Mouse (Mus musculus) adrenal gland, postnatal 10 days (tissue): ENCODE results near the gene Fgfr1op. TPM values are rescaled to one million over a fixed set of nuclear protein-coding genes. Genes with fewer than 3 reads are reported as not detected.
"Not testable (repeated sequence)": the region's sequence is repeated elsewhere in the genome, so short reads cannot be mapped to it uniquely, and the experiment has no call there.

Experiments used
- DNase-seq: peaks from one replicate; pipeline ENCODE4 v3.0.0; 2021; ENCODE audit warnings: mixed read lengths
- long read RNA-seq, 2 experiments: library from polyadenylated mRNA; stranded (forward); transcript quantifications; one replicate each; pipeline ENCODE4 v2.0.0; 2021
- total RNA-seq, 2 experiments: library from RNA; stranded (reverse); gene quantifications; 2 replicates each; pipeline ENCODE4 v1.2.3; 2021

The Fgfr1op gene
- 10 to 100 TPM; 14.2 to 22.8 TPM for total RNA-seq
- long read RNA-seq, experiment 1, transcript Fgfr1op-202 (13 exons, 3,505 nt), result minor isoform, 8 of 40 reads
- long read RNA-seq, experiment 1, transcript Fgfr1op-201 (12 exons, 3,077 nt), result major isoform, 23 of 40 reads
- long read RNA-seq, experiment 1, partial matches to known transcripts, result 5 of 40 reads
- long read RNA-seq, experiment 1, other reads (novel, unspliced or antisense), result 4 of 40 reads
- long read RNA-seq, experiment 2, transcript Fgfr1op-201 (12 exons, 3,077 nt), result major isoform, 17 of 23 reads
- long read RNA-seq, experiment 2, partial matches to known transcripts, result 0 of 23 reads
- long read RNA-seq, experiment 2, other reads (novel, unspliced or antisense), result 3 of 23 reads

DNA sequence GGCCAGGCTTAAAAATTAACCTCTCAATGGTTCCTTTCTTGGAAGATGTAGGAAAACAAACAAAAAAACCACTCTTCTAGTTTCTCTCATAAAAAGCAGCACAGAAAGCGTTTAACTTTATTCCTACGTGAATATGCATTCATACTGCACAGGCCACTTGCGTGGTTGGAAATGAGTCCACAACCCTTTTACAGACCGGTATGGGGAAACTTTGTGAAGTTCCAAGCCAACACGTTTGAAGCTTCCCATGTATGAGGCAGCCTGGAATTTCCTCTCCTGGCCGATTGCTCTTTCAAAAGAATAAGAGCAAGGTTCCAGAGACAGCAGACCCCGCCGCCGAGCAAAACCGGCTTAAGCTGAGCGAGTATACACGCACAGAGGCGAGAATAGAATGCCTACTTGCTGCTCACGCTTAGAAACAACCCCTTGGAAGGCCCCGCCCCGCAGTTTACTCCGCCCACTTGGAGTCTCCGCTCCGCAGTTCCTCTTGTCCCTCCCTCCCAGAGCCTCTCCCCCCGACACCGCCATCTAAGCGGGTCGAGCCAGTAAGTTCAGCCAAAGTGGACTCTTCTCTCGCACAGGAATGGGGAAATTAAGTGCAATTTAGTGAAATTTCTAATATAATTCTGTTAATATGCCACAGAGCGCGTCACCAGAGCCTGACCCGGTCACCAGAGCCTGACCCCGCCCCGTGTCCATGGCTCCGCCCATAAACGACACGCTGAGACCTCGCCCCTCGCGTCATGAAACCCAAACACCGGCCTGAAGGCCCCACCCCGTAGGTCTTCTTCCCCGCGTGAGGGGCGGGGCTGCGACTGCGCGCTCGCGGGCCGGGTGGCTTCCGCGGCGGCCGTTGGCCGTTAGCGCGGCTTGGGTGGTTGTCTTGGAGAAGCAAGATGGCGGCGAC is at the start of gene Fgfr1op:
Fgfr1op (plus strand) TSS at position 801 of the 907 bp plus-strand sequence.
- peak; percentile 41 for DNase-seq

DNA sequence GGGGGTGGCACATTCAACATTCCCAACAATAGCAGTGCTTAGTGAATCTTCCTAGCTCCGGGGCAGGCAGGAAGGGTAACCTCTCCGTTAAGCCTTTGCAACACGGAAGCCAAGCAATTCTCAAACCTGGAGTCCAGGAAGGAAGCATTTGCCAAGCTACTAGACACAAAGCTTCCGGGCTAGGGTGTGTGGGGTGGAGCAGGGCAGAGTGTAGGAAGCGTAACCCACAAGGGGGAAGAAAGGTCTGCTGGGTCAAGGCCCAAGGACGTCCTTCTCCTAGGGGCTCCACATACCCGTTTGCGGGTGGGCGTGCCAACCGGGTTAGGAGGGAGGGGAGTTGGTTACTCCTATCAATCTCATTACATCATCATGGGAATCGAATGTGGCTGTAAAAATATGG is 48.9 kb upstream of the Fgfr1op start:
- peak; percentile 22 for DNase-seq

DNA sequence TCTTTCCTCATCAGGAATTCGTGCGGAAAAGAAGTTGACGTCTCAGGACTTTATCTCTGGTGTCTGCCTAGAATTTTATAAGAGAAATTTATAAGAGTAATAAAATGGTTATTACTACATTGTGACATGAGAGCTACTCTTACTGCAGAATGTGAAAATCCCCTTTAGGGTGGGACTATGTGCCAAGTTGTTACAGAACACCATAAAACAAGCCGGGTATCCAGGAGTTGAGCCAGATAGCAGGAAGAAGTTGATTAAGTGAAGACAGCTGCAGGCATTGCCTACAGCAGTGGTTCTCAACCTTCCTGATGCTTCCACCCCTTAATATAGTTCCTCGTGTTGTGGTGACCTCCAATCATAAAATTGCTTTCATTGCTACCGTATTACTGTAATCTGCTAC is 48.4 kb upstream of the Fgfr1op start:
- not testable (repeated sequence) for DNase-seq

DNA sequence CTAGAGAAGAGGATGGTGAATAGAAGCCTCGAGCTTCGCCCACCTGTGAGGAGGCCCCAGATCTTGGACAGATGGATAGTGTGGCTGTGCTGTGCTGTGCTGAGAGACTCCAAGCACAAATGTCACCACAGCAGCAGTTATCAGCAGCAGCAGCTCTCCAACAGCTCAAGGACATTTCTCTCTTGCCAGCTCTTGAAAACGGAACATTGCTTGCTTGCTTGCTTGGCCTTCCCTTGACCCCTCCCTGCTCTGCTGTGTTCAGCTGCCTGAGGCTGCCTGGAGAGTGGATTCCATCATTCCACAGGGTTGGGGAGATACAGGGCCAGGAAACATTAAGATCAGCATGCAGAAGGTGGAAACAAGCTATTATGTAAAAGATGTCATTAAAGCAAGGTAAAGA is 42.3 kb upstream of the Fgfr1op start:
- not testable (repeated sequence) for DNase-seq

DNA sequence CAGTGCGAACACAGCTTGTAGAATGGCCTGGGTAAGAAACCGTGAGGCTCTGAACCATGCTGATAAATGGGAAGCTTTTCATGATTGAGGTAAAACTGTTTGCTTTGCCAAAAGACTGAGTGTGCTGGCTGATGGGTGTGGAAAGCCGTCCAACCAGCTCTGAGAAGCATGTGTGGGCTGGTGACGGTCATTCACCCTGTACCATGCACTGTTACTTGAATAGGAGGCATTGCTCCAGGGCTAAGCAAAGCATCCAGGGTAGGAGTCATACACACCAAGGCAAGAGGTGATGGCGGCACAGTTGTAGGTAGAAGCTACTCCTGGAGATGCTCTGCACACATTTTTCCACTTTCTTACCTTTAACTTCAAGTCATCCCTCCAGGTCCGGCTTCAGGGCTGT is 40.7 kb upstream of the Fgfr1op start:
- DNase-seq, result not testable (repeated sequence)

DNA sequence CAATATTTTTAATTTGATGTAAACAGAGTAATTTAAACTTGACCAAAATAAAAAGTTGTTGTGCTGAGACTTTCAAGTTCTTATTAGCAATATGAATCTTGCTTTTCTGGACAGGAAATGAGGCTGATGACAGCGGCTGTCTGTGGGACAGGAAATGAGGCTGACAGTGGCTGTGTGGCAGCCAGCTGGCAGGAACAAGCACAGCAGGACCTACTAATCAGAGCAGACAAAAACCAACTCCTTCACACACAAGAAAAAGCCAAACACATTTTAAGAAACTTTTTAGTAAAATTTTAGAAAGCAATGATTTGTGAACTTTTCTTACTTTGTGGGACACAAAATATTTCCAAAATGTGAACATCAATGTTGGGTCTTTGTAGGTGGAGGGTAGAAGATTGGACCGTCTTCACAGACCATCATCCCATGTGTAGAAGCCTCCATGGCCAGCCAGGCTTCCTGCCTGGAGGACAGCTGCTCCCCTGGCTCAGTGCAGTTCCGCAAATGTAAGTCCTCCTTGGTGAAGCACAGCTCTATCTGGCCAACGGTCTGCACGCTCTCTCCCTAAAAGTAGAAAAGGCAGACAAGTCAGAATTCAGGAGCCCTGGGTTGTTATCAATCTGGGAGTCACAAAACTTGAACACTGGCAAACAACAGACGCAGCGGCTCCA is 36.8 kb upstream of the Fgfr1op start:
- DNase-seq, result not testable (repeated sequence)

DNA sequence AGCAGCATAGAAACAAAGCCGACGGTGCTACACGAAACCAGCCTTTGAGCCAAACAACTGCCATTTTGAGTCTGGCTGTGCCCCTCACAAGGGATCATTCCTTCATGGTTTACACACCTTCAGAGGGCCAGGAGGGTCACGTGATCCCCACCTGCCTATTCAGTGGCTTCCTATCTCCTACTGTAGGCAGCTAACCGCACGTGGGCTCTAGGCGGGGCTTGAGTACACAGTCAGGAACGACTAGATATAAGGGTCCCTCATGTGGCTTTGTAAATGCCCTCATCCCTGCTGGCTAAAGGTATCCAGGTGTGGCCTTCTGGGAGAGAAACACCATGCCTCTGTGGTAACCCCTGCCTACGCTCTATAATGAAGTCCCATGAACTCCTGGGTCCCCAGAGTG is 35.7 kb upstream of the Fgfr1op start:
- DNase-seq, result not testable (repeated sequence)

DNA sequence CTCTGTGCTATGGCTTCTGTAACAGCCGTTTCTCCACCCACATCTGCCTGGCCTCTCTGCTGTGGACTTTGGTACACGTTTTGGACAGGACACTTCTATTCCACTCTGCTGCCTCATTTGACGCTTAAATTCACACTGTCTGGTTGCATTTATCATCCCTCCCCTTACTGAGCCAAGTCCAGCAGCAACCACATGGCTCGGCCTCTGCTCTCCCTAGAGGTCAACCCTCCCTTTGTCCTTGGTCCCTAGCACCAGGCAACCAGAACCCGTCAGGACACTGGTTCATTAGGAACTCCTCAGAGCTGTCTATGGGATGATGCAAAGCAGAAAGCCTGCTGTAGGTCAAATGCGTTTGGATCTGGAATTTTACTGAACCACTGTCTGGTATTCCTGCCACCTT is 34.5 kb upstream of the Fgfr1op start:
- not testable (repeated sequence) for DNase-seq

DNA sequence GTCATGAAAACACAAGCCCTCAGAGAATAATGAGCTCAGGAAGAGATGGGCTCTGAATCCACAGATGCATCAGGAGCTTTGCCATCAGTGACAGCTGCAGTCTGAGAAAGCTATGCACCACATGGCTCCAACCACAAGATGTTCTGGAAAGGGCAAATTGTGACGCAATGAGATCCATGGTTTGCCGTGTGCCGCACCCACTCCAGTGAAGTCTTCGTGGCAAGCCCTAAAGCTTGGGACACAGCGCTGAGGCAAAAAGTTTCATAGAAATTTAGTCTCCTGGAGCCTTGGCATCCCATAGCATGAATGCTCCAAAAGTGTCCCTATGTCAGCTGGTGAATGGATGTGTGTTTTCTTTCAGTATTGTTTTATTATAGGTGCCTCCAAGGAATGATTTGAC is 27.2 kb upstream of the Fgfr1op start:
- not testable (repeated sequence) for DNase-seq

DNA sequence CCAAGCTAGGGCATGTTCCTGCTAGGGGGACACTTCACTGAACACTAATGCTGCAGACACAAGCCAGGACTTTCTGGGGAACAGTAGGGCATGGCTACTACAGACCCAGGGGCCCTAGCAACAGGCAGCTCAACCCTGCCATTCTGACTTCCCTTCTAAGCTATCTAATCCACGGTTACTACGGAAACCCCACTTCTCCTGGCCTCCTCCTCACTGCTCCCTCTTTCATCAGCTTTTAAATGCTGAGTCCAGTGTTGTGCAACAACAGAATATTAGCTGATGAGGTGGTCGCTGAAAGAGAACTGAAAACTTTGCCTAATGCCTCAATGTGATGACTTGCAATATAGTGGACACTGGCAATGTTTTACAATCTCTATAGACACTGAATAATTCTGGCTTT is 25.1 kb upstream of the Fgfr1op start:
- DNase-seq, result not testable (repeated sequence)

DNA sequence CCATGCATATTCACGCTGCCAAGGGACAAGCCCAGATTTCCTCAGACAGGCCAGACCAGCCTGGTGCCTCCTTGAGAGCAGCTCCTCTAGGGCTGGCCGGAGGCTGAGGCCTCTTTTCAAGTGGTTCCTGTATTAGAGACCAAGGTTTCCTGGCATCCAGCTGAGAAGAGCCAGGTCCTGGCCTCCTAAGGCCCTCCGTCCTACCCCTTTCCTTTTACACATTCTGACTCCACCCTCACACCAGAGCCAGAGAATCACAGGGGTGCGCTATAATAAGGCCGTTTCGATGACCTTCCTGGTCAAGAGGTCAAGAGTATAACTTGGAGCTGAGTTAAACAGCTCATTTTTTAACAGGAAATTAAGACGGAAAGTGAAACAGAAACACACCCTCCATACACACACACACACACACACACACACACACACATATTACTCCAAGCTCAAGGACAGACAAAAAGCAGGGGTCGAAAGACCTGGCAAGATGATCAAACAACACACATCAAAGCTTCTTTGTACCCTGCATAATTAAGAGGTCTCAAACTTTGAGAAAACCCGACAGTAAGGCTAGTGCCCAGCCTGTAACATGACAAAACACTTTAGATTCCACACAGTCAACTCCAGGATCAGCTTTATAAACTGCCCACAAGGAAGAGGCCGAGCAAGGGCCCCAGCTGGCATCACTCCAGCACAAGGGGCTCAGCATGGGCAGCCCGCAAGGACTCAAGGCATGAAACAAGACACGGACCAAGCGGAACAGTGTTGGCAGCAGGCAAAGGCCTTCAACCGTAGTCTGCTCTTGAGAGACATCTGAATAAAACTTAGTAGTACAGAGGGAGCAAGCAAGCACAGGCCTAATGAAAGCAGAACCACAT is 21.3 kb upstream of the Fgfr1op start:
- peak; percentile 34 for DNase-seq

DNA sequence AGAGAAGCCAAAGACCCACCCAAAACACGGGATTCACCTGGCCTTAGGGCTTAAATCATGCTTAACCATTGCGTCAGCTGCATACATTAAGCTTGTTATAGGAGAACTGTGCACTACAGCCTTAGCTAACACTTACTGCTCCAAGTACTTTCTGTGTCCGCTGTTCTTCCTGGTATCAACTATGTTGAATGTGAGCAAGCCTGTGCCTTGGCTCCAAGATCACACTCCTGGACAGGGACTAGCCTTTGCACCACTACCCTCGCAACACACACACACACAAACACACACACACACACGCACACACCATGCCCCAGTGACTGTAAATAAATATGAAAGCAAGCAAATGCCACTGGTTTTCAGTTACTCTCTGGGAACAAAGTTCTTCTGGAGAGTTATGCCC is 18.4 kb upstream of the Fgfr1op start:
- DNase-seq, result not testable (repeated sequence)

DNA sequence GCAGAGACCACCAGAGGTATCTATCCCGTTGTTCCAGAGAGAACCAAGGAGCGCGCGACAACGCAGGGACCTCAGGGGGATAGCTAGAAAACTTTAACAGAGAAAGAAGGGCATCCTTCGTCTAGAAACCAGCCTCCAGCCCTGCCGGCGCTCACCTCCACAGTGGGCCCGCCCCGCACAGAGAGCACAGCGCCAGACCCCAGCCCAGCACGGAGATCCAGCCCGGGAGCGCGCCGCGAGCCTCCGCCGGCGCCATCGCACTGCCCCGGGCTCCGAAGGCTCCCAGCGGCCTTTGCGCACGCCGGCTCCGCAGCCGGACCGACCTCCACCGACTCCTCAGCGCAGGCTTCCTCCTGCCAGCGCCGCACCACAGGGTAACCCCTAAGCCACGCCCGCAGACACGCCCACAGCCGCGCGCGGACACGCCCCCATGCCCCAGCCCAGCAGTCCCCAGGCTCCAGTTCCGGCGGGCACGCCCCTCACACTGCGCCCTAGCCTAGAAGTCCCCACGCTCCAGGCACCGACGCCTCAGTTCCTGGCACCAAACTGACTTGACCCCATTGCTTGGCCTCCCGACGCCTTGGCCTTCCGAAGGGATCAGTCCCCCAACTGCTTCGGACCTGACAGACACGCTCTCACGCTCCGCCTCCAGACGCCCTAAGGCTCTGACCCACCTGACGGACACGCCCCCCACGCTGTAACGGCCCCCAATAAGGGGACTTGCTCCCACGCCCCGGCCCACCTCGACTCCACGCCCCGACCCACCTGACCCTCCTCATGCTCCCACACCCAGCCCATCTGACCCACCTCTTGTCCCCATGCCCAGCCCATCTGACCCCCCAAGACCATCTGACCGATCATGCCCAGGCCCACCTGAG is 17.6 kb upstream of the Fgfr1op start, which contains the start of the genes Gm49673 and Rnaset2a:
Gm49673 (minus strand) TSS at position 350 of the 878 bp plus-strand sequence.
Rnaset2a (minus strand) TSS at position 659 of the 878 bp plus-strand sequence.
- peak; percentile 43 for DNase-seq

DNA sequence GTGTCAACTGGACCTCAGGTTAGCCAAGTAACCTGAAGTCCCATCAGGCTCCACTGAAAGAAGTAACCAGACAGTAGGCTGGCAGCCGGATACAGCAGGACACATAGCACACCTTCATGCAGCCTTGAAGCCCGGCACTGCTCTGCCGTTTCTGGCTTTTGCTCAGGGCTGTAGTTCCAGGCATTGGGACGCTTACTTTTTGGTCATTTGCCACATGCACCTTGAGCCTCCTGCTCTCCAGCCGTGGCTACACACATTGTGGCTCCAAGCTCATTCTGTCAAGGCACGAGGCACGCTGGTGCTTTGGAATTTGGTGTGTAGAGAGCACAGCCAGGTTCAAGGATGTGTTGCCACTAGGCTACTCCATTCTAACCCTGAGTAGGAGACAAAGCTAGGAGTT is 10.3 kb upstream of the Fgfr1op start:
- DNase-seq, result not testable (repeated sequence)

DNA sequence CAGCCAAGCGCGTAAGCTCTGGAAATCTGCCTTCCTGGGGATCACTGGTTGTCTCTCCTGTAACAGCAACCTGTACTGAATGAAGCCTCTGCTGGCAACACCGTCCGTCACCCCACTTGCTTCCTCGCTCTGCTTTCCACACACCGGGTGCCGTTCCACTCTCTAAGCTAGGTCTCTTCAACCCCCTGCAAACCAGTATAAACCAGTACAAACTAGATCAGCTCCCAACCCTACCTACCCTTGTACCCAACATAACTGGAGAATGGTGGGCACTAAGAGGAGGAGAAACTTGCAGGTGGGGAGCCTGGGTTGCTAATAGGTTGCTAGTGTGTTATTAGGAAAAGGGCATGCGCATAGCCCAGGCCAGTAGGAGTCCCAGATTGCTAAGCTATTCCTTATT is 9.3 kb upstream of the Fgfr1op start:
- DNase-seq, result not testable (repeated sequence)

DNA sequence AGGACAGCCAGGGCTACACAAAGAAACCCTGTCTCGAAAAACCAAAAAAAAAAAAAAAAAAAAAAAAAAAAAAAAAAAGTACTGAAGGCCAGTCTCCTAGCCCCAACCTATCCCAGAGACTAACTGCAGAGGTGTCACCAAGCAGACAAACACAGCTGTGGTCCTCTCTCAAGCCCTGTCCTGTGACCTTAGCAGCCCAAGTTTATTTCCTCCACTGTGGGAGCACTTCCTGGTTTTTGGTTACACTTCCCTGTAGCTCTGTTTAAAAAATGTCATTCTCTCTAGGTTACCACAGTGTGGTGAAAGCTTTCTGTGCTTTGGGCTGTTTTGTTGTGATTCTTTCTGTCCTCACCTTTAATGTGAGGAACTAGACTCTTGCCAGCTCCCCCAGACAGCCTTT is 6.7 kb upstream of the Fgfr1op start:
- DNase-seq, result not testable (repeated sequence)

DNA sequence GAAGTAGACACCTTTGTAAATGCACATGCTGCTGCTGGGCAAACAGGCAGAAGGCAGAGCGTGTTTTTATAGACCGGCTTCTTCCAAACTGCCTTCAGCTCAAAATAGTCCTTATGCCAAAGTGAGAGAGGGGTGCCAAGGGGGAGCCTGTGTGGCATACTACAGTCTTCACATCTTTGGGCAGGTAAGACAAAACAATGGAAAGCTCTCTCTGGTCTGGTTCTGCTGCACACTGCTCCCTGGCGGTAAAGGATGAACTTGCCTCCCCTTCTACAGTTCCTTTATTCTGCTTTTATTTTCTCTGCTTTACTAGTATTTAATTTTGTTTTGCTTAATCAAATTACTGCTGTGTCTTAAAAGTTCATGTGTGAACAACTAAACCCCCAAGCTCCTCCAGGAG is 4.3 kb upstream of the Fgfr1op start:
- DNase-seq, result peak; percentile 32

DNA sequence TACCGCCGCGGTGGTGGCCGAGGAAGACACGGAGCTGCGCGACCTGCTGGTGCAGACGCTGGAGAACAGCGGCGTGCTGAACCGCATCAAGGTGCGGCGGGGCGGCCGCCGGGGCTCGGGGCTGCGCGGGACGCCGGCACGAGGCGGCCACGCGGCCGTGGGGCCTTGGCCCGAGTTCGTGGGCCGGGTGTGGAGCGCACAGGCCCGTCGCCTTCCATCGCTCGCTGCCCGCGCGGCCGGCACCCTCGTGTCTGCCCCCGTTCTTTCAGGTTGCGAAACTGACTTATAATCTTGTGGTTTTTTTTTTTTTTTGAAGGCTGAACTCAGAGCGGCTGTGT is 276 bp downstream of the Fgfr1op start:
- DNase-seq, result peak; percentile 38

DNA sequence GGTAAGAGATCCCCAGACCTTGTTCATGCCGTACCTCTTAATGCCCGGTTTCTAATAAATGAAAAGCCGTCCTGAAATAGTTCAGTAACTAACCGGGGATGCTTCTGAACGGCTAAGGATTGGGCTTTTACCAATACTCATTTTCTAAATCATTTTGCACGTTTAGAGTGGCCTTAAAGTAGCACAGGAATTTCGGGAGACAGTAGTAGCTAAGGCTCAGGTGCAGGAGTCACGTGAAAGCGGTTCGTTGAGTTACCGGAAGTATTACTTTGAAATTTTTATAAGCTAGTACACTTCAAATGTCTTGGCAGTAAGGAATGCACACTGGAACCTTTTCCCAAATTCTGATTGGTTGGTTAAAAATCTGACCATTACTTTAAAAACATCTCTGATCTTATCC is 676 bp downstream of the Fgfr1op start:
- not testable (repeated sequence) for DNase-seq

DNA sequence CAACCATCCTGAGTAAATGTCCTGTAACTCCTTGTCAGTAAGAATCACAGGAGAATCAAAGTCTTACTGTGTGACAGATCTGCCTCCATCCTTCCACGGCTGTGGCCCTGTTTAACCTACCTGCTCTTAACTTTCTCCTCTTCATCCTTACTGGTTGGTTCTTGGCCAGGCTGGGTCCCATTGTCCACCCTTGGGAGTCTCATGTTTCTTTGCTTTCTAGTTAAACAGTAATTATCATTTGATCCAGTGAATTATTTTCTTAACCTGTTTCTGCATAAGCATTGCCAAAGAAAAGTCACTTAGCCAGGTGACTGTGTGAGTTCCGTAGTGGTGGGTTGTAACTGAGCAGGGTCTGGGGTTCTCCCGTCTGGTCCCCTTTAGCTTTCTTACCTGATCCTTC is 1.2 kb downstream of the Fgfr1op start:
- DNase-seq, result not testable (repeated sequence)
